ENCODE assay signal across 9 mouse cellular contexts in genomic region chr6:66973180-66973579, GRCm38 (mm10).
DNase-seq lines count a peak whose midpoint lies in the region; ATAC-seq and TF ChIP-seq lines count a peak whose summit lies in the region.
"Had no signal": no experiment of that assay in that cellular context is flagged by ENCODE, and none has a peak within 500 bp of the region (broad histone marks: within the 10 kb centered on the region; RNA-seq: fewer than 3 reads in every experiment).

No protein-coding gene starts in this region.

- H3K4me2 ChIP-seq in lung, embryonic 15.5 days: no peak overlapping the region
- no peak overlapping the region for H3K4me2 ChIP-seq in stomach, embryonic 15.5 days
- H3K4me2 ChIP-seq in intestine, embryonic 16.5 days (ENCODE audit: low read depth, low read length): no peak overlapping the region

- no peaks in the 10 kb centered on the region for H3K36me3 ChIP-seq in lung, embryonic 15.5 days
- H3K36me3 ChIP-seq in stomach, embryonic 15.5 days: no peaks in the 10 kb centered on the region
- no peaks in the 10 kb centered on the region for H3K36me3 ChIP-seq in intestine, embryonic 16.5 days (ENCODE audit: control insufficient read depth, insufficient read depth, low read length)
- H3K36me3 ChIP-seq: heart, embryonic 10.5 days had no signal

- TF ChIP-seq POLR2A in lung, adult 2 months (IDR thresholded peaks at IDR 0.05; ENCODE audit: borderline replicate concordance, extremely low read depth, low read depth, low read length): no peak

- H3K4me3 ChIP-seq in lung, embryonic 15.5 days: no peak overlapping the region
- no peak overlapping the region for H3K4me3 ChIP-seq in lung, adult 2 months (replicated peaks; ENCODE audit: extremely low read depth, low read depth, low read length)
- H3K4me3 ChIP-seq in stomach, embryonic 15.5 days (replicated peaks): no peak overlapping the region
- H3K4me3 ChIP-seq in intestine, embryonic 16.5 days (ENCODE audit: low read length): no peak overlapping the region
- H3K4me3 ChIP-seq: heart, embryonic 10.5 days had no signal

- H3K27me3 ChIP-seq in lung, embryonic 15.5 days: no peaks in the 10 kb centered on the region
- H3K27me3 ChIP-seq in stomach, embryonic 15.5 days (replicated peaks): no peaks in the 10 kb centered on the region
- no peaks in the 10 kb centered on the region for H3K27me3 ChIP-seq in intestine, embryonic 16.5 days (replicated peaks; ENCODE audit: control insufficient read depth, insufficient read depth, low read length)

- no peak for DNase-seq in lung, adult 2 months
- no peak for DNase-seq in yolk sac, embryonic 10.5 days (ENCODE audit: low spot score)
- no peak for DNase-seq in heart, adult 9 months (ENCODE audit: low spot score in 2 of 2)

- H3K9me3 ChIP-seq in lung, embryonic 15.5 days: no peaks in the 10 kb centered on the region
- H3K9me3 ChIP-seq in stomach, embryonic 15.5 days: no peaks in the 10 kb centered on the region
- no peaks in the 10 kb centered on the region for H3K9me3 ChIP-seq in intestine, embryonic 16.5 days (ENCODE audit: control insufficient read depth, low read length)
- H3K9me3 ChIP-seq: heart, embryonic 10.5 days had no signal

- no peak overlapping the region for H3K9ac ChIP-seq in lung, embryonic 15.5 days
- no peak overlapping the region for H3K9ac ChIP-seq in stomach, embryonic 15.5 days
- H3K9ac ChIP-seq in intestine, embryonic 16.5 days (ENCODE audit: low read depth, low read length): no peak overlapping the region

- no peak for TF ChIP-seq CTCF in lung, adult 2 months (IDR thresholded peaks at IDR 0.05; ENCODE audit: insufficient read depth, low read length)

- 0 out of 2 replicates have a peak, but pooled peaks cover 12% of the 10 kb centered on the region for H3K4me1 ChIP-seq in lung, embryonic 15.5 days
- peaks cover 7% of the 10 kb centered on the region for H3K4me1 ChIP-seq in lung, adult 2 months (ENCODE audit: control insufficient read depth, insufficient read depth, low read length)
- no peaks in the 10 kb centered on the region for H3K4me1 ChIP-seq in stomach, embryonic 15.5 days
- H3K4me1 ChIP-seq in intestine, embryonic 16.5 days (ENCODE audit: control insufficient read depth, insufficient read depth, low read length): peaks cover 3% of the 10 kb centered on the region; the same call in 1 of the 2 replicates

- 19% methylated on average over 3 of the region's 3 CpGs for WGBS in lung, embryonic 15.5 days
- 25% methylated on average over 3 of the region's 3 CpGs for WGBS in lung, adult 2 months
- 30% methylated on average over 3 of the region's 3 CpGs for WGBS in stomach, embryonic 15.5 days
- 36% methylated on average over 3 of the region's 3 CpGs for WGBS in intestine, embryonic 16.5 days

- H3K27ac ChIP-seq in lung, embryonic 15.5 days: no peak overlapping the region
- no peak overlapping the region for H3K27ac ChIP-seq in stomach, embryonic 15.5 days
- H3K27ac ChIP-seq in intestine, embryonic 16.5 days (ENCODE audit: low read length): no peak overlapping the region
- H3K27ac ChIP-seq: heart, embryonic 10.5 days had no signal

- ATAC-seq in lung, embryonic 15.5 days (ENCODE audit: borderline replicate concordance, extremely low read depth, low FRiP score, low TSS enrichment): peak; percentile 63; the same call in 1 of the 2 replicates
- ATAC-seq in activated CD4-positive, CD25-positive, alpha-beta regulatory T cell, adult 4 months: peak; percentile 63
- peak; percentile 66 for ATAC-seq in inflammation-experienced regulatory T-cells, adult 6 months
- ATAC-seq in stomach, embryonic 15.5 days (ENCODE audit: insufficient read depth, low FRiP score, low read depth): 0 out of 2 replicates have a peak, but pooled peaks have one; percentile 50
- ATAC-seq in intestine, embryonic 16.5 days: no peak
